32 mouse cellular contexts compared by ENCODE assay signal in the genomic region with DNA sequence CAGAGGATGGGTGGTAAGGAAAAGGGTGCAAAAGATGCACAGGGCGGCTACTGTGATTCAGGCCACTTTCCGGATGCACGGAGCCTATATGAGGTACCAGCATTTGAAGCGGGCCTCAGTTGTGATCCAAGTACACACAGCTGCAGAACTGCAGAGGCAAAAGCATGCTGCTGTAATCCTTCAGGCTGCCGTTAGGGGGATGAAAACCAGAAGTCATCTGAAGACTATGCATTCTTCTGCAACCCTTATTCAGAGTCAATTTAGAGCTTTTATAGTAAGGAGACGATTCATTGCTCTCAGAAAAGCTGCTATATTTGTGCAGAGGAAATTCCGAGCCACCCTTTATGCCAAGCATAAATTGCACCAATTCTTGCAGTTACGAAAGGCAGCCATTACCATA. TPM values are rescaled to one million over a fixed set of nuclear protein-coding genes. Genes with fewer than 3 reads are reported as not detected.
DNase-seq lines count a peak whose midpoint lies in the region; ATAC-seq and TF ChIP-seq lines count a peak whose summit lies in the region.
"Had no signal": no experiment of that assay in that cellular context is flagged by ENCODE, and none has a peak within 500 bp of the region (broad histone marks: within the 10 kb centered on the region; RNA-seq: fewer than 3 reads in every experiment).

No protein-coding gene starts in this region.

- DNase-seq in forebrain, postnatal 0 days: no peak
- peak in 1 of 2 experiments; percentile 15 for DNase-seq in left cerebral cortex, adult 2 months (ENCODE audit: extremely low spot score in 1 of 2, low spot score in 2 of 2)
- DNase-seq in left cerebral cortex, postnatal 36 days (ENCODE audit: low spot score in 2 of 2): no peak
- no peak for DNase-seq in adrenal gland, postnatal 10 days
- DNase-seq: adrenal gland, adult 2 months; cerebellum, adult 18-20 months; cerebellum, postnatal 25 days; embryo, embryonic 11 days; gastrocnemius, postnatal 10 days; heart, adult 11 months; heart, postnatal 14 days; kidney, adult 18-20 months; lung, adult 18-20 months; lung, postnatal 10 days; retina, postnatal 1 day; spleen, adult 18-20 months; thymus, postnatal 25 days had no signal

- intact Hi-C loops in left cerebral cortex, adult 2 months (cut with DNase I): no loop called here
- intact Hi-C loops in left cerebral cortex, postnatal 36 days (cut with DNase I): no loop called here

- no peak overlapping the region for H3K4me2 ChIP-seq in forebrain, postnatal 0 days (ENCODE audit: low read depth)
- H3K4me2 ChIP-seq in forebrain, embryonic 15.5 days (replicated peaks): no peak overlapping the region
- H3K4me2 ChIP-seq: embryonic facial prominence, embryonic 13.5 days; forebrain, embryonic 12.5 days; heart, embryonic 13.5 days; hindbrain, embryonic 12.5 days; limb, embryonic 13.5 days; liver, embryonic 12.5 days; midbrain, embryonic 12.5 days; neural tube, embryonic 12.5 days had no signal

- peak; percentile 43 for ATAC-seq in forebrain, postnatal 0 days
- no peak for ATAC-seq in forebrain, embryonic 15.5 days (replicated peaks)
- ATAC-seq: liver, embryonic 12.5 days had no signal

- no peak for TF ChIP-seq CTCF in forebrain, postnatal 0 days (IDR thresholded peaks at IDR 0.05; ENCODE audit: low read depth)
- peak; percentile 57 for TF ChIP-seq CTCF in left cerebral cortex, adult 2 months (IDR thresholded peaks at IDR 0.05)
- peak; percentile 61 for TF ChIP-seq CTCF in E14TG2a.4 (conservative IDR thresholded peaks at IDR 0.05; ENCODE audit: low read length)
- peak; percentile 19; the same call in 1 of the 2 replicates for TF ChIP-seq CTCF in cortical plate, adult 2 months (IDR thresholded peaks at IDR 0.05; ENCODE audit: extremely low read depth, insufficient read depth, low read length)

- no peak overlapping the region for H3K4me3 ChIP-seq in forebrain, postnatal 0 days (ENCODE audit: low read depth, low read length)
- H3K4me3 ChIP-seq in forebrain, embryonic 15.5 days: no peak overlapping the region
- no peak overlapping the region for H3K4me3 ChIP-seq in left cerebral cortex, adult 2 months
- H3K4me3 ChIP-seq in E14TG2a.4 (replicated peaks; ENCODE audit: low read length): no peak overlapping the region
- no peak overlapping the region for H3K4me3 ChIP-seq in cortical plate, adult 2 months (ENCODE audit: insufficient read depth, low read length)
- H3K4me3 ChIP-seq: embryonic facial prominence, embryonic 13.5 days; erythroblast, embryonic 14.5 days; forebrain, embryonic 12.5 days; heart, embryonic 13.5 days; hindbrain, embryonic 12.5 days; limb, embryonic 13.5 days; liver, embryonic 12.5 days; midbrain, embryonic 12.5 days; neural tube, embryonic 12.5 days had no signal

- no peak overlapping the region for H3K9ac ChIP-seq in forebrain, postnatal 0 days
- H3K9ac ChIP-seq in forebrain, embryonic 15.5 days (replicated peaks): no peak overlapping the region
- H3K9ac ChIP-seq: embryonic facial prominence, embryonic 13.5 days; forebrain, embryonic 12.5 days; heart, embryonic 13.5 days; hindbrain, embryonic 12.5 days; limb, embryonic 13.5 days; liver, embryonic 12.5 days; midbrain, embryonic 12.5 days; neural tube, embryonic 12.5 days had no signal

- TF ChIP-seq POLR2A in cortical plate, adult 2 months (IDR thresholded peaks at IDR 0.05; ENCODE audit: extremely low read depth, insufficient read depth, low read length): no peak

- H3K4me1 ChIP-seq in forebrain, postnatal 0 days (ENCODE audit: insufficient read depth): no peaks in the 10 kb centered on the region
- H3K4me1 ChIP-seq in forebrain, embryonic 15.5 days: no peaks in the 10 kb centered on the region
- peaks cover 27% of the 10 kb centered on the region for H3K4me1 ChIP-seq in E14TG2a.4 (replicated peaks; ENCODE audit: low read depth, low read length)
- 0 out of 2 replicates have a peak, but pooled peaks cover 2% of the 10 kb centered on the region for H3K4me1 ChIP-seq in cortical plate, adult 2 months (ENCODE audit: control insufficient read depth, insufficient read depth, low read length)
- H3K4me1 ChIP-seq: embryonic facial prominence, embryonic 13.5 days; forebrain, embryonic 12.5 days; heart, embryonic 13.5 days; hindbrain, embryonic 12.5 days; limb, embryonic 13.5 days; liver, embryonic 12.5 days; midbrain, embryonic 12.5 days; neural tube, embryonic 12.5 days had no signal

- WGBS in forebrain, postnatal 0 days: 88% methylated on average over 8 of the region's 8 CpGs
- WGBS in forebrain, embryonic 15.5 days: 88% methylated on average over 8 of the region's 8 CpGs

- H3K9me3 ChIP-seq in forebrain, postnatal 0 days (ENCODE audit: low read length): no peaks in the 10 kb centered on the region
- no peaks in the 10 kb centered on the region for H3K9me3 ChIP-seq in forebrain, embryonic 15.5 days
- H3K9me3 ChIP-seq in E14TG2a.4 (ENCODE audit: low read length): no peaks in the 10 kb centered on the region
- H3K9me3 ChIP-seq: embryonic facial prominence, embryonic 13.5 days; forebrain, embryonic 12.5 days; heart, embryonic 13.5 days; hindbrain, embryonic 12.5 days; limb, embryonic 13.5 days; liver, embryonic 12.5 days; midbrain, embryonic 12.5 days; neural tube, embryonic 12.5 days had no signal

- H3K27me3 ChIP-seq in forebrain, postnatal 0 days (ENCODE audit: insufficient read depth, low read length): no peaks in the 10 kb centered on the region
- no peaks in the 10 kb centered on the region for H3K27me3 ChIP-seq in forebrain, embryonic 15.5 days
- H3K27me3 ChIP-seq in E14TG2a.4 (ENCODE audit: insufficient read depth, low read length): no peaks in the 10 kb centered on the region
- H3K27me3 ChIP-seq: embryonic facial prominence, embryonic 13.5 days; forebrain, embryonic 12.5 days; heart, embryonic 13.5 days; hindbrain, embryonic 12.5 days; limb, embryonic 13.5 days; liver, embryonic 12.5 days; midbrain, embryonic 12.5 days; neural tube, embryonic 12.5 days had no signal

- no peak overlapping the region for H3K27ac ChIP-seq in forebrain, postnatal 0 days (ENCODE audit: low read depth, low read length)
- H3K27ac ChIP-seq in forebrain, embryonic 15.5 days (replicated peaks): no peak overlapping the region
- H3K27ac ChIP-seq in left cerebral cortex, adult 2 months: no peak overlapping the region
- no peak overlapping the region for H3K27ac ChIP-seq in cortical plate, adult 2 months (ENCODE audit: insufficient read depth, low read length)
- H3K27ac ChIP-seq: embryonic facial prominence, embryonic 13.5 days; forebrain, embryonic 12.5 days; heart, embryonic 13.5 days; hindbrain, embryonic 12.5 days; limb, embryonic 13.5 days; liver, embryonic 12.5 days; midbrain, embryonic 12.5 days; neural tube, embryonic 12.5 days had no signal

- H3K36me3 ChIP-seq in forebrain, postnatal 0 days (ENCODE audit: insufficient read depth): no peaks in the 10 kb centered on the region
- peaks cover 19% of the 10 kb centered on the region for H3K36me3 ChIP-seq in forebrain, embryonic 15.5 days
- H3K36me3 ChIP-seq in E14TG2a.4 (ENCODE audit: insufficient read depth, low read length): peaks cover 94% of the 10 kb centered on the region

RNA-seq across cellular contexts. Expression of gene F13b, which starts 21.3 kb away (rescaled TPM):
- total RNA-seq in forebrain, postnatal 0 days (2014; rRNA removed): not detected in 2 replicates
- polyA plus RNA-seq in forebrain, postnatal 0 days (2015; fragmentation: Nextera tagmentation; extraction: Ambion mirVana): not detected in 2 replicates
- not detected in 2 replicates for polyA plus RNA-seq in forebrain, embryonic 15.5 days (2015; fragmentation: Nextera tagmentation; extraction: Ambion mirVana)
- not detected for total RNA-seq in left cerebral cortex, adult 2 months (2021)
- total RNA-seq in left cerebral cortex, postnatal 36 days (2021): not detected
- not detected in 2 replicates for polyA plus RNA-seq in cortical plate, adult 2 months (2012; rRNA removed)
- total RNA-seq in adrenal gland, postnatal 10 days (2021): 10 to 100 TPM; 15.0 to 35.5 TPM
- total RNA-seq: gastrocnemius, postnatal 10 days; heart, postnatal 14 days; layer of hippocampus, postnatal 10 days; left cerebral cortex, postnatal 14 days had no signal
- polyA plus RNA-seq: embryonic facial prominence, embryonic 13.5 days; erythroblast, embryonic 14.5 days; forebrain, embryonic 12.5 days; heart, embryonic 13.5 days; hindbrain, embryonic 12.5 days; large intestine, adult 2 months; limb, embryonic 13.5 days; midbrain, embryonic 12.5 days; neural tube, embryonic 12.5 days had no signal

RNA-seq across cellular contexts. Expression of gene Aspm, which starts 25.7 kb away (rescaled TPM):
- total RNA-seq in forebrain, postnatal 0 days (2014; rRNA removed): 3.2 and 5.4 TPM in 2 replicates
- 1.2 and 1.7 TPM in 2 replicates for polyA plus RNA-seq in forebrain, postnatal 0 days (2015; fragmentation: Nextera tagmentation; extraction: Ambion mirVana)
- 10.3 and 11.6 TPM in 2 replicates for polyA plus RNA-seq in forebrain, embryonic 15.5 days (2015; fragmentation: Nextera tagmentation; extraction: Ambion mirVana)
- total RNA-seq in left cerebral cortex, adult 2 months (2021): under 1 TPM; 0.48 to 0.51 TPM
- under 1 TPM; 0.39 to 0.54 TPM for total RNA-seq in left cerebral cortex, postnatal 36 days (2021)
- polyA plus RNA-seq in cortical plate, adult 2 months (2012; rRNA removed): 0.17 and 0.27 TPM in 2 replicates
- 10 to 100 TPM in 1 of 2 experiments, 1 to 10 TPM in 1; 7.7 to 10.8 TPM for total RNA-seq in adrenal gland, postnatal 10 days (2021)

RNA-seq across cellular contexts. Expression of gene Zbtb41, which starts 58.2 kb away (rescaled TPM):
- total RNA-seq in forebrain, postnatal 0 days (2014; rRNA removed): 47.6 and 57.3 TPM in 2 replicates
- 7.3 and 10.9 TPM in 2 replicates for polyA plus RNA-seq in forebrain, postnatal 0 days (2015; fragmentation: Nextera tagmentation; extraction: Ambion mirVana)
- 15.9 and 16.3 TPM in 2 replicates for polyA plus RNA-seq in forebrain, embryonic 15.5 days (2015; fragmentation: Nextera tagmentation; extraction: Ambion mirVana)
- total RNA-seq in left cerebral cortex, adult 2 months (2021): 10 to 100 TPM; 26.8 to 27.4 TPM
- total RNA-seq in left cerebral cortex, postnatal 36 days (2021): 10 to 100 TPM; 25.6 to 26.0 TPM
- polyA plus RNA-seq in cortical plate, adult 2 months (2012; rRNA removed): 7.0 and 7.6 TPM in 2 replicates
- total RNA-seq in adrenal gland, postnatal 10 days (2021): 10 to 100 TPM; 31.5 to 32.3 TPM

Comparison
In these comparisons a context has a peak if more than half of its experiments do, and no peak if none do; other contexts are left out.
1. RNA of gene F13b, which starts 21.3 kb away (total RNA-seq): 15.0 to 35.5 TPM in adrenal gland, postnatal 10 days; not detected in left cerebral cortex, adult 2 months, not detected in forebrain, postnatal 0 days and not detected in left cerebral cortex, postnatal 36 days; every median in the first group is over 10 times any median in the second.